8 mouse cellular contexts compared by ENCODE assay signal in the genomic region with DNA sequence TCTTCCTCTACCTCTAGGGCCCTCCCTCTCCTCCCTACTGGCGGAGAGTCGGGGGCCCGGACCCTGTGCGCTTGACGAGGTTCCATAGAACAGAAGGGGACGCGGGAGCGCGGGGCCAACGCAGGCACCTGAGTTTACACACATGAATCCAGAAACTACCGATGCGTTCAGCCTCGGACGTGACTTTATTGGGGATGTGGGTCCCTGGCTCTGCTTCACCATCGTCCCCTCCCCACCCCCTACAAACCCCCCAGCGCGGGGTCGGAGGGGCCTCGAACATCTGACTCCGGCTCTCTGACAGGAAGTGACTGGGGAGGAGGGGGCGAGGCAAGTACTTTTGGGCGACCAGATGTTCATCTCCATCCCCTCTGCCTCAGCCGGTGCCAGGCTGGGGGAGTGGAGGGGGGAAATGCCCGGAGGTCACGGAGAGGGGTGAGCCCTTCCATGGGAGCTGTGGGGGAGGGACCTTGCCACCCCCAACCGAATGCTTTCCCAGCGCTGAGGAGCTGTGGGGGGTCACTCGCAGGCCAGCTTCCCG. TPM values are rescaled to one million over a fixed set of nuclear protein-coding genes. Genes with fewer than 3 reads are reported as not detected.
DNase-seq lines count a peak whose midpoint lies in the region; ATAC-seq and TF ChIP-seq lines count a peak whose summit lies in the region.

No protein-coding gene starts in this region.

- TF ChIP-seq CTCF in Patski (IDR thresholded peaks at IDR 0.05), result no peak

- in situ Hi-C loops in Patski (cut with MboI; ENCODE audit: low pct_unique_long_range_greater_than_20kb), result no loop called here

- H3K9ac ChIP-seq in hindbrain, embryonic 12.5 days, result peak overlapping the region; percentile 81
- peak overlapping the region; percentile 68 for H3K9ac ChIP-seq in midbrain, embryonic 11.5 days (ENCODE audit: low read length)

- peak overlapping the region; percentile 96 for H3K27ac ChIP-seq in heart, embryonic 10.5 days
- H3K27ac ChIP-seq in hindbrain, embryonic 12.5 days, result peak overlapping the region; percentile 83
- no peak overlapping the region for H3K27ac ChIP-seq in midbrain, embryonic 11.5 days (ENCODE audit: low read depth, low read length)

- peaks cover 50% of the 10 kb centered on the region for H3K4me1 ChIP-seq in heart, embryonic 10.5 days
- H3K4me1 ChIP-seq in hindbrain, embryonic 12.5 days, result peaks cover 38% of the 10 kb centered on the region
- H3K4me1 ChIP-seq in midbrain, embryonic 11.5 days (ENCODE audit: control insufficient read depth, insufficient read depth, low read length), result peaks cover 20% of the 10 kb centered on the region

- DNase-seq in heart, embryonic 10.5 days (ENCODE audit: low spot score), result no peak
- DNase-seq in heart, postnatal 36 days, result no peak
- no peak for DNase-seq in Patski (ENCODE audit: low read depth, low spot score)
- peak; percentile 93 for DNase-seq in midbrain, embryonic 11.5 days (ENCODE audit: low spot score, missing footprints)
- DNase-seq in right cerebral cortex, postnatal 10 days (ENCODE audit: low spot score in 2 of 2), result no peak
- no peak for DNase-seq in cerebellum, adult 18-20 months
- no peak for DNase-seq in testis, postnatal 14 days (ENCODE audit: low spot score)

- H3K4me2 ChIP-seq in hindbrain, embryonic 12.5 days (replicated peaks), result peak overlapping the region; percentile 81
- H3K4me2 ChIP-seq in midbrain, embryonic 11.5 days, result peak overlapping the region; percentile 91

- WGBS in heart, embryonic 10.5 days, result 0% methylated on average over 29 of the region's 29 CpGs
- WGBS in hindbrain, embryonic 12.5 days, result 1% methylated on average over 29 of the region's 29 CpGs
- 1% methylated on average over 29 of the region's 29 CpGs for WGBS in midbrain, embryonic 11.5 days

- POLR2A ChIA-PET in Patski (lab: Charles Lee), result interaction anchor here (1.0 to 3.6 kb wide), 2 partner anchors 17 to 21 kb away, joined by 4 to 45 read pairs; no protein-coding TSS in a partner anchor

- peaks cover 3% of the 10 kb centered on the region; the same call in 1 of the 2 replicates for H3K36me3 ChIP-seq in heart, embryonic 10.5 days
- no peaks in the 10 kb centered on the region for H3K36me3 ChIP-seq in hindbrain, embryonic 12.5 days
- no peaks in the 10 kb centered on the region for H3K36me3 ChIP-seq in midbrain, embryonic 11.5 days (ENCODE audit: control insufficient read depth, insufficient read depth, low read length)

- no peaks in the 10 kb centered on the region for H3K9me3 ChIP-seq in heart, embryonic 10.5 days
- H3K9me3 ChIP-seq in hindbrain, embryonic 12.5 days (replicated peaks), result no peaks in the 10 kb centered on the region
- no peaks in the 10 kb centered on the region for H3K9me3 ChIP-seq in midbrain, embryonic 11.5 days (ENCODE audit: control insufficient read depth, low read length)

- peak overlapping the region; percentile 91 for H3K4me3 ChIP-seq in heart, embryonic 10.5 days
- peak overlapping the region; percentile 63 for H3K4me3 ChIP-seq in hindbrain, embryonic 12.5 days
- H3K4me3 ChIP-seq in midbrain, embryonic 11.5 days (ENCODE audit: low read depth, low read length), result peak overlapping the region; percentile 70

- CTCF ChIA-PET in Patski (lab: Charles Lee), result no interaction called here

- intact Hi-C loops in heart, postnatal 36 days (cut with DNase I), result no loop called here

- peaks cover 30% of the 10 kb centered on the region for H3K27me3 ChIP-seq in heart, embryonic 10.5 days (ENCODE audit: insufficient read depth, poor library complexity, severe bottlenecking)
- H3K27me3 ChIP-seq in Patski, result no peaks in the 10 kb centered on the region
- H3K27me3 ChIP-seq in hindbrain, embryonic 12.5 days, result peaks cover 45% of the 10 kb centered on the region
- H3K27me3 ChIP-seq in midbrain, embryonic 11.5 days (ENCODE audit: control insufficient read depth, insufficient read depth, low read length), result peaks cover 14% of the 10 kb centered on the region

- ATAC-seq in Patski, result peak; percentile 2
- peak; percentile 15; the same call in 1 of the 2 replicates for ATAC-seq in hindbrain, embryonic 12.5 days (ENCODE audit: low FRiP score)
- ATAC-seq in midbrain, embryonic 11.5 days (ENCODE audit: low FRiP score), result no peak

RNA-seq across cellular contexts. Expression of gene Tead3, which starts 0.8 kb away (rescaled TPM):
- polyA plus RNA-seq in heart, embryonic 10.5 days (2016; fragmentation: Nextera tagmentation; extraction: Ambion mirVana), result 6.3 and 6.5 TPM in 2 replicates
- 10 to 100 TPM; 12.9 to 16.6 TPM for total RNA-seq in heart, postnatal 36 days (2021)
- polyA plus RNA-seq in Patski (2021), result 45.2 TPM
- 7.0 and 7.7 TPM in 2 replicates for polyA plus RNA-seq in hindbrain, embryonic 12.5 days (2016; fragmentation: Nextera tagmentation; extraction: Ambion mirVana)
- 3.5 and 3.7 TPM in 2 replicates for polyA plus RNA-seq in midbrain, embryonic 11.5 days (2014; fragmentation: Nextera tagmentation; extraction: Ambion mirVana)

RNA-seq across cellular contexts. Expression of gene Tulp1, which starts 13.6 kb away (rescaled TPM):
- 5.0 and 5.7 TPM in 2 replicates for polyA plus RNA-seq in heart, embryonic 10.5 days (2016; fragmentation: Nextera tagmentation; extraction: Ambion mirVana)
- not detected for total RNA-seq in heart, postnatal 36 days (2021)
- polyA plus RNA-seq in Patski (2021), result not detected
- 5.0 and 6.8 TPM in 2 replicates for polyA plus RNA-seq in hindbrain, embryonic 12.5 days (2016; fragmentation: Nextera tagmentation; extraction: Ambion mirVana)
- 4.6 and 4.9 TPM in 2 replicates for polyA plus RNA-seq in midbrain, embryonic 11.5 days (2014; fragmentation: Nextera tagmentation; extraction: Ambion mirVana)

RNA-seq across cellular contexts. Expression of gene Rpl10a, which starts 23.2 kb away (rescaled TPM):
- 345 and 365 TPM in 2 replicates for polyA plus RNA-seq in heart, embryonic 10.5 days (2016; fragmentation: Nextera tagmentation; extraction: Ambion mirVana)
- total RNA-seq in heart, postnatal 36 days (2021), result 100 to 1,000 TPM; 392 TPM
- 554 TPM for polyA plus RNA-seq in Patski (2021)
- polyA plus RNA-seq in hindbrain, embryonic 12.5 days (2016; fragmentation: Nextera tagmentation; extraction: Ambion mirVana), result 287 and 354 TPM in 2 replicates
- polyA plus RNA-seq in midbrain, embryonic 11.5 days (2014; fragmentation: Nextera tagmentation; extraction: Ambion mirVana), result 465 and 471 TPM in 2 replicates

RNA-seq across cellular contexts. Expression of gene Fance, which starts 38.1 kb away (rescaled TPM):
- 25.8 and 30.6 TPM in 2 replicates for polyA plus RNA-seq in heart, embryonic 10.5 days (2016; fragmentation: Nextera tagmentation; extraction: Ambion mirVana)
- total RNA-seq in heart, postnatal 36 days (2021), result 10 to 100 TPM; 10.9 to 17.3 TPM
- polyA plus RNA-seq in Patski (2021), result 44.9 TPM
- 24.7 and 28.3 TPM in 2 replicates for polyA plus RNA-seq in hindbrain, embryonic 12.5 days (2016; fragmentation: Nextera tagmentation; extraction: Ambion mirVana)
- polyA plus RNA-seq in midbrain, embryonic 11.5 days (2014; fragmentation: Nextera tagmentation; extraction: Ambion mirVana), result 18.5 and 19.5 TPM in 2 replicates
